Mouse (Mus musculus) adrenal gland, postnatal 4 days (tissue): ENCODE results near the gene Sh3bp5. TPM values are rescaled to one million over a fixed set of nuclear protein-coding genes. Genes with fewer than 3 reads are reported as not detected.

Experiments used
- DNase-seq, 2 experiments: peaks; one replicate each; pipeline ENCODE4 v3.0.0; 2021 to 2022; ENCODE audit warnings: low spot score in 2 of 2, mixed read lengths in 2 of 2
- total RNA-seq, 2 experiments: library from RNA; stranded (reverse); gene quantifications; 2 replicates each; pipeline ENCODE4 v1.2.3; 2021

The Sh3bp5 gene
- total RNA-seq, 2 experiments from 2014 or later, result 136 to 140 TPM

DNA sequence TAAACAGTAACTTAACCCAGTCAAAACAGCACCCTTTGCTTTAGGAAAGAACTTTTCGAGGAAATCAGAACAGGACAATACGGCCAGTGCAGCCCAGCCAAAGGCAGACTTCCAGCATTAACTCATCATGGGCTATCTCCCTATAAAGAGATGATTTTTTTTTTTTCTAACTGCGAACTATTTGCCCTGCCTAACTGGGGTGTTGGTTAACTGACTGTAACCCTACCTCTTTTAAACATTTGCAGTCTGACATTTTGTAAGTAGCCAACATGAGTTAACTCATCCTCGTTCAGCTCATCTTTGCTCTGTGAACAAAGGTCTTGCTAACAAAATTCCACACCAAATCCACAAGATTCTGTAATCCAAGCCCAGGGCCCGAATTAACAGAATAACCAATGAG, 1.5 kb downstream of the Sh3bp5 start:
- DNase-seq, result no peak

DNA sequence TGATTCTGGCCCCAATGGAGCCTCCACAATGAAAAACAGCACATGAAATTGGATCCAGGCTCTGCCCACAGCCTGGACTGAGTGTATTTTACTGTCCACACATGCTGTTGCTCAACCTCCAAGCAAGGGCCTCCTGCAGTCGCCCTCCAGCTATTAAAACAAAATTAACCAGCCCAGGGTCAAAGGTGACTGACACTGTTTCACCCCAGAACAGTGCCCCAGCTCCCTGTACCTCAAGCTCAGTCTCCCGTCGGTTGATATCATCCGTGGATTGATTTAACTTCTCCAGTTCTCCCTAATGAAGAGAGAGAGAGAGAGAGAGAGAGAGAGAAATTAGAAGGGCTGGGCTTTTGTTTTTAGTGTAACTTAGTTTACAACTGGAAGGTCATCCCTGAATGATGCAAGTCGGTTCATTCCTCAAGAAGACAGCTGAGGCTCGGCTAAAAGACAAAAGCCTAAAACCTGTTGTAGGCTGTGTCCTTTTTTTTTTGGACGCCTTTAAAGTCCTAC, 2.0 kb downstream of the Sh3bp5 start:
- no peak for DNase-seq

DNA sequence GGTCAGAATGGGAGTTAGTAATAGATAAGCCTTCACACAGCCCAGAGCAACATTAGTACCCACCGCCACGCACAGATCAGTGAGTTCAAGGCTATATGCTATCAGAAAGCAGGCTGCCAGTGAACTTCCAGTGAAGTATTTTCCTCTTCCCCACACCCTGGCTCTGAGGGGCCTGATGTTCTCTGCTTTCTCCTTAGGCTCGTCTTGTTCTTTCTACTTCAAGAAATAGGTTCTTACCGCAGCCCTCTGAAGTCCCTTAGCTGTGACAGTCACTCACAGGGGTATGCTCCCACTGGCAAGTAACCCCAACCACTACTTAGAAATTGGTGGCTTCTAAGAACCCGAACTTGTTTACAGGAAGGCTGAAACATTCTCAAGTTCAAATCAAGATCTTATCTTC, 2.8 kb downstream of the Sh3bp5 start:
- no peak for DNase-seq

DNA sequence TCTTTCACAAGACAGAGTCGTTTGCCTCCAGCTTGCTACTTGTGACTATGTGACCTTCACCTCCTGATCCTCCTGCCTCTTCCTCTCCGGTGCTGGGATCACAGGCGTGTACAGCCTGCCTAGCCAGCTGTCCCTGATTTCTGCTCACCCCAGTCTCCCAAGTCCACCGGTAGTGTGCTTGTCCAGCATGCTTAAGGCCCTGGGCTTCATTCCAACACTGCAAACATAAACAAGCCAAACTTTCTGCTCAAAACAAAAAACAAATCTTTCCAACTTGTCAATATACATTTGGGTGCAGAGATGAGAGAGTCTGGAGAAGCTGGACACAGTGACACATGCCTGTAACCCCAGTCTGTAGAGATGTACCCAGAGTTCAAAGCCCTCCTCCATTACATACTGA, 3.5 kb downstream of the Sh3bp5 start:
- no peak for DNase-seq

DNA sequence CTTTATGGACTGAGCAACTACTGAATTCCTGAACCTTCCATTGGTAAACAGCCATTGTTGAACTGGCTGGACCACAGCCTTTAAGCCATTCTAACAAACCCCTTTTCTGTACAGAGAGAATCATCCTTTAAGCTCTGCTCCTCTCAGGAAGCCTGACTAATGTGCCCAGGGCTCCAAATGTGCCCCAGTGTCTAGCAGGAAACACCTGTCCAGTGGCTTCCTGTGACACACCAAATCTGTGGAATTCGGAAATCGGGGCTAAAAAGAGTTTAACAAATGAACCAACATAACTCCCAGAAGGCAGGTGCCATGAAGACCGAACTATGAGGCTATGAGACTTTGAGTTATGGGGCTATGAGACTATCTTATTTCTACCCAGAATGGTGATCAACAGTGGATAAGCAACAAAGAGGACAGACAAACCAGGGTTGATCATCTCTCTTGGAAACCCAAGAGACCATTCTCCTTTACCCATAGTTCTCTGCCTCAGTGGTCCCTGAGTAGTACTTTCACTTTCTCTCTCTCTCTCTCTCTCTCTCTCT, 4.0 kb downstream of the Sh3bp5 start:
- no peak for DNase-seq

DNA sequence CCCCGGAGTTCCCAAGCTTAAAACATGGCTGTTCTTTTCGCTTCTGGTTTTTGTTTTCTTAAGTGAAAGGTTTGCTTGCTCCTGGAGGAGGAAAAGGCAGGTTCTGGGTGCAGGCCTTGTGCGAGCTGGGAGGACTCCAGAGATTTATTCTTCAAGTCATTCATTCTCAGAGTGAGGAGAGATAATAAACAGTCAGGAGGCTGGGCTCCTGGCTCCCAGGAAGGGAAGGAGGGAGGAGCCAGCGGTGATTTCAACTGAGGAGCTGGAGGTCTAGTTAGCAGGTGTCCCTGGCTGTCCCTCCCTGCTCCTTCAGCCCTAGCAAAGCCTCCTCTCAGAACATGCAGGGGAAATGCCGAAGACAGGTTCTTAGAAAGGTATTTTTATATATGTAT, 6.9 kb downstream of the Sh3bp5 start:
- DNase-seq, result no peak

DNA sequence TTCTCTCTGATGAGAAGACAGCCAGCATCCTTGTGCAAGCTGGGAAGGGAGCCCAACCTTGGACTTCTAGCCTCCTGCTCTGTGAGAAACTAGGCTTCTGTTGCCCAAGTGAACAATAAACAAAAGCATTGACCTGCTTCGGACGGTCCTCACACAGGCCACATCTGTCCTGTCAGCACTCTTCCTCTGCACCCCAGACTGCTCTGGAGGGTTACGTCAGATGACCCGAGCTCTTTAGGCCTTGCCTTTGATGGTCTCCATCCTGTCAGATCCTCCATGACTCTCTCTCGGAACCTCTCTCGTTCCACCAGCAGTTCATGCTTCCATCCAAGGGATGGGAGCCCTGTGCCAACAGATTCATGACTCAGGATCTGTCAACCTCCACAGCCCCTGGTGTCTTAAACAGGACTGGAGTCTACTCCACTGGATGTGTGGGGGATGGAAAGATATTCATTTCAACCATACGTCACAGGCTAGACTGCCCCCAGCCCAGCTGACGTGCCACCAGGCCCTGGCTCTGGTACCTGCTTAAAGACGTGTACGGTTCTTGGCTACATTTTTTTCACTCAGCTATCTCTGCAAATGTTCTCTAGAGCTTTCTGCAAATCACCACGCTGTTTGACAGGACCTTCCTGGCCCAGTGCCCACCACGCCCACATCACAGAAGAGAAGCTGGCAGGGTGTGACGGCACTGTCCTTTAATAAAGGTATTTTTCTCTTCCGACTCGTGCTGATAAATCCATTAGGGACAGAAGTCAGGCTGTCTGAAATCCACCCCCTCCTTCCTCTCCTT, 7.5 kb downstream of the Sh3bp5 start:
- DNase-seq, result peak in 1 of 2 experiments; percentile 52

DNA sequence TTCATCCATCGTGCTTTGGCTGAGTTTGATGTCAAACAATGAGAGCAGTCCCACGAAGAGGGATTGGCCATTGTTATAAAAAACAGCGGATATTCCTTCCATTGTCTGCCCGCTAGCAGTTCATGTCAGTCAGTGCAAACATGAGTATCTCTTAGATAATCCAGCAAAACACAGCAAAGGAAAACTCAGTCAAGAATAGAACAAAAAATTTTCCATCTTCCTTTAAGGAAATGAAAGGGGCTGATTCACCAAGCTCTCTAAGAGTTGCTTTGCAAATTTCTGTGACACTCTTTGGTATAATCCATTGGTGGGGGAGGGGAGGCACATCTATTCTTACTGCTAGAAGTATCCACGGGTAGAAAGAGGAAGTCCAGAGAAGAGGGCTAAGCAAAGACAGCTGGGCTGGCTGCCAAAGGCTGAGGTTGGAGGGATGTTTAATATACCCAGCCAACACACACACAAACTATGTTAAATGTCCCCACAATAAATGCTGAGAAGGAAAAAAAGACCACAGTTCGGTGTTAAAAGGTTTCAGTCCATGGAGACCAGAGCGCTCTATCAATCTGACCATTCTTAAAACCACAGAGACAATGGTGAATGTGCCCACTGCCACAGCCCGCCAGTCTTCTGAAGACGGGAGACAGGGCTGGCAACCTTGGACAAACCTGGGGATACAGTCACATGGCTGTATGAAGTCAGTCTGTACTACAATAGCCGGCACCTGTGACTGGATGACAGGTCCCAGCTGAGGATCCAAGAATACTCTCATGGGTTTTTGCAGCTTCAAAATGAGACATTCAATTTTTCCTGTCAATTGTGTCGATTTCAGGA, 12.7 kb downstream of the Sh3bp5 start:
- no peak for DNase-seq

DNA sequence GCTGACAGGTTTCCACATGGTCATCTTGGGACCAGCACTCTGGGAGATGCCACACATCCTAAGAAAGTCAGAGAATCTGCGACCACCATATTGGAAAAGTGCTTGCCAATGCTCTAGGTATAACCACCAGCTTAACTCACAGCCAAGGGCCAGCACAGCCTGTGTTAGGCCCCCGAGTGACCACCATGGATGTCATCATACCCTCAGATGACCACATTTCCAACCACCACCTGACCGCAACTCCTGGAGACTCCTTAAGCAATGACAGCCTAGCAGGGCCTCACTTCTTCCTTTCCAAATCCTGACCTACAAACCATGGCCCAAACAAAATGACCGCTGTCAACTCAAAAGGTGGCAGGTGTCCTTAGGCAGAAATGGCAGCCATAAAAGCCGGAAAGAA, 13.5 kb downstream of the Sh3bp5 start:
- no peak for DNase-seq

DNA sequence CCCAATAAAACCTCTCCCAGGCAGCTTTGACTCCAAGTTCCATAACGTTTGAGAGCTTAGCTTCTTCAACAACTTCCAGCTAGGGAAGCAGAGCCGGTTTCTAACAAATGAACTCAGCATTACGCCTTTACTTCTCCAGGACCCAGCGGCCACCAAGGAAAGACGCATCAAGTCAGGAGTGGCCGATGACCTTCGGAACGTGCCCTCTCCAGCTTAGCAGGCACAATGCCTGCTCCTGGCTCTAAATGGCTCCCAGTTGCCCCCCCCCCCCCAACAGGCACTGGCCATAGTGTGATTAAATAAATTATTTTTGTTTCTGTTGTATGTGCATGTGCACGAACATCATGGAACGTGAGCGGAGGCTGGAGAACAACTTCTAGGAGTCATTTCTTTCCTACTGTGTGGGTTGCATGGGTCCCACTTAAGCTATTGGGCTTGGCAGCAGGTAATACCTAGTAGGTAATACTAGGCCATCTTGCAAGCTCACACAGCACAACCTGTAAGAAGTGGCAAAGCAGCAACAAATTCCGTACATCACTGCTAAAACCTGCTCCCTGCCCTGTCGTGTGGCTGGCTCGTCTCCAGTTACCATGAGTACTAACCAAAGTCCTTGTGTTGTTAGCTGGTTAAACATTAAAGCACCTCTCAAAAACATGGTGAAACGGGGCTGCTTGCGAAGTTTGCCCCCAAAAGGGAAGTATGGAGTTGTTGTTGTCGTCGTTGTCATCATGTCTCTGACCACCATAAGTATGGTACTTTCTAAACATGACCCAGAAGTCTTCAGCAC, 14.2 kb downstream of the Sh3bp5 start:
- no peak for DNase-seq

DNA sequence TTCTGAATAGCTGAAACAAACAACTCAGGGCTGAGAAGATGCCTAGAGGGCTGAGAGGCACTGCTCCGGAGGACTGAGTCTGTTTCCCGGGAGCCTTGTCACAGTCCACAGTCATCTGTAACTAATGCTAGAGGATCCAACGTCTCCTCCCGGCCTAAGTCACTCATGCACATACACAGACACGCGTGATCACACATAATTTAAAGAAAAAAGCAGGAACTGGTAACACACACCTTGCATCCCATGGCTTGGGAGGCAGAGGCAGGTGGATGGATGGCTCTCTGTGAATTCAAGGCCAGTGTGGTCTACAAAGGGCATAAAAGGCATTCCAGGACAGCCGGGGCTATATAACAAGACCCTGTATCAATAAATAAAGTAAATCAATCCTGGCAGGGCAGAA, 14.9 kb downstream of the Sh3bp5 start:
- DNase-seq, result no peak

DNA sequence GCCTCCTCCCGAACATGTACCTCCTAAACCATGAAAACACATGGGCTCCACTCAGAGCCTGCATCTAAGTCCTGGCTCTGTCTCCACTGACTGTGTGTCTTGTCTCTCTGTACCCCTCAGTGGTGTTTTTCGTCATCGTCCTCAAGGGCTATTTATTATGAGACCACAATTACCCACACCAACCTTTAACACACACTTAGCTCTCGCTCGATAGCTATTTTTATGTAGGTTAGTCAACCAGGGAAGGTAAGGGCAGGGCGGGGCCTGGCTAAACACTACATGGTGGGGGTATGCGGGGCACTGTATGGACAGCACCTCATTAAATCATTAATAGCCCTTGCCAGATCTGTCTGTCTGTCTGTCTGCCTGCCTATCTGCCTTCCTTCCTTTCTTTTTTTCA, 15.3 kb downstream of the Sh3bp5 start:
- DNase-seq, result no peak

DNA sequence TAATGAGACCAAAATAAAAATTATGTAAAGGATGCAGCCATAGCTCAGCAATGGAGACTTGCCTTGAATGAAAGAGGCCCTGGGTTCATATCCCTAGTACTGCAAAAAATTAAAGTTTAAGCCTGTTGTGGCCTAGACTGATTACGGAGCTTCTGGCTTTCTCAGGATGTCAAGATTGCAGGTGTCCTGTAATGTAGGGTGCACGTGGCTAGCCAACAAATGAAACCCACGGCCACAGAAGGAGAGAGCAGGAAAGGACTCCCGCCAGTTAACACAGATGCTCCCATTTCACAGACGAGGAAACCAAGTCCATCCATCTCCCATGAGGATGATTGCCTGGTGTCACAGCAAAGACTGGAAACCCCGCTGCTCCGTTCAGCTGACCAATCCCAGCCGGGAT, 15.7 kb downstream of the Sh3bp5 start:
- DNase-seq, result no peak

DNA sequence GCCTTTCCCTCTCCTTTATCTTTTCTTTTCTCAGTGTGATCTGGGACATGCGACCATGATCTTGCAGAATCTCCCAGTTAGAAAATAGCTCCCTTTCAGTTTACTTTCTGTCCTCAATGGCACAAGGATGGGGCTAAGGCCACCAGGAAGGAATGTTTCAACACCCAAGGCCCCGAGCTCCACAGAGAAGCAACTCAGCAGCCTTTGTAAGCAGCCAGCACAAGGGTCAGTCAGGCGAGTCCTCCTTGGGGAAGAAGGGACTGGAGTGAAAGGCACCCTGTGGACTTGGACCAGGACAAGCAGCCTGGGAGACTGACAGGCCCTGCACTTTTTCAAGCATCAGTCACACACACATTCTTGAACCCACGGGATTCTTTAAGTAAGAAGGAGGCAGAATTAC, 16.6 kb downstream of the Sh3bp5 start:
- DNase-seq, result no peak

DNA sequence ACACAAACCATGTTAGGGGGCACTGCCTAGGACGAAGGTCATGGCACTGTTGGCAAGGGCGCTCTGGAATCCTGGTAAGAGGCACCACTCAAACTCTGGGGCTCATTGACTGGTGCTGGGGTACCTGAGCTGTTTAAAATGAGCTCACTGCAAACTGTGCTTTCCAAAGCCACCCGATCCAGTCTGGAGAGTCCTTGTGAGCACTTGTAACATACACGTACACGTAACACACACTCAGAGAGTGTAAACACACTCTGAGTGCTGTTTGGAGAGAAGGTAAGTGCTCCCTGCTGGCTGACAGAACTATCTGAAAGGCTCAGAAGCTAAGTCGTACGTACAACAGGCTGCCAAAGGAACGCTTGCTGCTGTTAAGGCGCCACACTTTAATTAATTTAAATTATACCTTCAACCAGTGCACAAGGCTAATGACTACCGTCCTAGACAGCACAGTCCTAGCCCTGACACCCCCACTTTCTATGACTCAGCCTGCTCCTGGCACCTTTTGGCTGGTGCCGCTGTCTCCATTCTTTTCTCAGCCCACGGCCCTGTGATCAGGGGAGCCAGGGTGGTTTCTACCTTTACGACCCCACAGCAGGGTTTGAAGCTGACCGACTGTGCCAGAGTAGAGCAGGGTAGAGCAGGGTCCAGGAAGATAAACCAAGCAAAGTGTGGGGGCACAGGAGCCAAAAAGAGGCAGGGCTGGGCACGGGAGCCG, 18.9 kb downstream of the Sh3bp5 start:
- DNase-seq, result no peak

DNA sequence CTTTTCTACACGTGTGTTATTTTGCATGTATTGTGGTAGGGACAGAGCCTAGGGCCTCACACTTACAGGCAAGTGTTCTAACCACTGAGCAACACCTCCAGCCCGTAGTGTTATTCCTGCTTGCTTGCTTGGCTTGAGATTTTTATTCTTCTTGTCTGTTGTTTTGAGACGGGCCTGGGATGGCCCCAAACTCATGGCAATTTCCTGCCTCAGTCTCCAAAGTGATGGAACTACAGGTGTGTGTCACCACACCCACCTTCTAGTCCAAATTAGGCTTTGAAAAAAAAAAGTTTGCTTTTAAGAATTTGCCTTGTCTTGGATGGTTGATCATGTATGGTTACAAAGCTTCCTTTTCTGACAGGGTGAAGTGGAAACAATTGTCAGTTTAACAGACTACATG, 19.5 kb downstream of the Sh3bp5 start:
- DNase-seq, result no peak

DNA sequence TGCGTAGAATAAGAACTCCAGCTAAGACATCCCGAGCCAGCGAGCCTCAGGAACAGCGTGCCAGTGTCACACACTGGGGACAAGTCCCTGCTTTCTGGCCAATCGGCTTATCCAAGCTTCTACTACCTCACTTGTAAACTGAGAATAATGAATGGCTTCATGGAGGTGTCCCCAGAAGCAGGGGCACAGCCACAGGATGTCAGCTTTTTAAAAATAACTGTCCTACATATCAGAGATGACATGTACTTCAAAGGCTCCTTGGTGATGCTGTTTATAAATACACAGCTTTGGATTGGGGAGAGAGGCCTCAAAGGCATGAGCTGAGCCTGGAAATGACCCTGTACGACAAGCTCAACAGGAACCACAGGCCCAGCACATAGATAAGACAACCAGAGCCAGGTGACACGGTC, 20.9 kb downstream of the Sh3bp5 start:
- DNase-seq, result no peak

DNA sequence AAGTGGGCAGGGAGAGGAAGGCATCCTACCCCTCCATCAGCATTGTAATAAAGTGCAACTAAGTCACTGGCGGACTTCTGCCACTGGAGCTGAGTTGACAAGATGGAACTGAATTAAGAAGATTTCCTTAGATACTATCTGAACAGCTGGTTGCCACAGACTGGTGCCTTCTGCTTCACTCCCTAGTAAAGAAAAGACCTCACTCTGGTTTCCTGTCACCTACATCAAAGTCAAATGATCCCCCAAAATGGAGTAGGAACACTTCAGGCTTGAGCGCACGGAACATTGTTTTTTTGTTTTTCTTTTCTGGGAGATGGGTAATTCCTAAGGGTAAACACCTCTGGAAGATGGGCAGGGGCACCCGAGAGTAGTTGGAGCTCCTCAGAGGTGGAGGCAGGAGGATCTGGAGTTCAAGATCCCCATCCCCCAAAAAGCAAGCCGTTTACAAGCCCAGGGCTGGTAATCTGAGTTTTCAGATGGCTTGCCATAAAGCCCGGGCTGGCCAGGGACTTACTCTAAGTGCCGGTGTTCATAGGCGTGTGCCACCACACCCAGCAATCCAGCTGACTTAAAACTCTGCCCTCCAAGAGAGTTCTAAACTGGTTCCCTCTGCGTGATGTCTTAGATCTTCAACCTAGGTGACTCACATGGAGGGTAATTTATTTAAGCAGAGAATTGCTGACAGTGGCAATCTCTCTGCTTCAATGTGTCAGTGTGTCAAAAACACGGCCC, 21.5 kb downstream of the Sh3bp5 start:
- DNase-seq, result no peak

DNA sequence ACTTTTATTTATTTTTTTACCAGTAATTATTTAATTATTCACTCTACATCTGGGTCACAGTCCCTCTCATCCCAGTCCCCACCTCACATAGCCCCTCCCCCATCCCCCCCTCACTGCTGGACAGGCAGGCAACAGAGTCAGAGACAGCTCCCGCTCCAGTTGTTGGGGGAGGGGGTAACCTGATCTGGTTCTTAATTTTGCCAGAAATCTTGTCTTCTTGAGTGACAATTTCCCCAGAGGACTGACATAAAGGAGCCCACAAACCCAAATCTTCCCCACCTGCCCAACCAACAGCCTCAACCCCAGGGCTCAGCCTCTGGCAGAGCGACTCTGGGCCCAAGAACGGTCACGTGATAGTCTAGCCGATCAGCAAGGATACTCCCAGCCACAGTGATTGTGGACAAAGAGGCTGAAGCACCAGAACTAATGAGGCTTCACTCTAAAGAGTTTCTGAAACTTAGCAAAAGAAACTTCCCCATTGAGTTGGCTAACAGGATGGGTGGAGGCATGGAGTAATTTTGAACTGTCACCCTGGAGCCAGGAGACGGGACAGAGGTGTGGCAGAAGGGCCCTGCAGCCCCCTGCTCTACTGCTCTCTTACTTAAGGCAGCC, 22.3 kb downstream of the Sh3bp5 start:
- no peak for DNase-seq

DNA sequence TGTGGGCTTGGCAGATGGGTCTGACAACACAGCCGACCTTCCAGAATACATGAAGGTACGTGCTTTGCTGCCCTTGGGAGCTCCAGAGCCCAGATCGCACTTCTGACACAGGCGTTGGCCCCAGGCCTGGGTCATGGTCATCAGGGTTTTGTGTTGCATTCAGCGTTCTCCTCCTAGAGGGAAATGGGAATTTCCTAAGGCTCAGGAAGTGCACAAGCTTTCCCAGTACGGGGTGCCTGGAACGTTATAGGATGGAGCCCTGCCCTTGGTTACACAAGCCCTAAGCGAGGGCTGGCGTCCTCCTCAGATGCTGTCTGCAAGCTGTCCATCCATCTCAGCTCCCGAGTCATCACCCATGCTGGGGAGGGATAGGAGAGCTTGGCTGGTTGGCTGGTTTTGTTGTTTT, 23.2 kb downstream of the Sh3bp5 start:
- no peak for DNase-seq
